Mouse (Mus musculus) midbrain, embryonic 14.5 days (tissue): ENCODE results near the gene Rpl18a. TPM values are rescaled to one million over a fixed set of nuclear protein-coding genes. Genes with fewer than 3 reads are reported as not detected.
"Not testable (repeated sequence)": the region's sequence is repeated elsewhere in the genome, so short reads cannot be mapped to it uniquely, and the experiment has no call there.

Source experiments
- ATAC-seq: fragments of 200-750 bp; cut with Nextera tagmentation; 2 replicates; pipeline ENCODE4 v1.8.0; 2017; ENCODE audit warnings: moderate number of reproducible peaks, moderate library complexity; ENCODE audit not compliant: low FRiP score, low TSS enrichment
- DNase-seq: peaks from one replicate; pipeline ENCODE4 v3.0.0-alpha.2; 2015
- H3K27ac ChIP-seq: fragments of 300-500 bp; sonication (generic); replicated peaks from 2 replicates; pipeline ENCODE4 v1.5.1; 2014; ENCODE audit warnings: mild to moderate bottlenecking, low read depth, low read length, moderate library complexity
- H3K27me3 ChIP-seq: fragments of 300-500 bp; sonication (generic); 2 replicates; pipeline ENCODE4 v1.6.1; 2014; ENCODE audit warnings: low read length, control low read depth, mixed read lengths; ENCODE audit not compliant: control insufficient read depth, insufficient read depth
- H3K36me3 ChIP-seq: fragments of 300-500 bp; sonication (generic); 2 replicates; pipeline ENCODE4 v1.6.1; 2014; ENCODE audit warnings: low read length, control low read depth; ENCODE audit not compliant: control insufficient read depth, insufficient read depth
- H3K4me1 ChIP-seq: fragments of 300-500 bp; sonication (generic); 2 replicates; pipeline ENCODE4 v1.6.1; 2014; ENCODE audit warnings: mild to moderate bottlenecking, antibody characterized with exemption, low read length, control low read depth; ENCODE audit not compliant: control insufficient read depth, insufficient read depth
- H3K4me2 ChIP-seq: fragments of 300-500 bp; sonication (generic); 2 replicates; pipeline ENCODE4 v1.6.1; 2014; ENCODE audit warnings: mild to moderate bottlenecking, low read length, moderate library complexity
- H3K4me3 ChIP-seq: fragments of 300-500 bp; sonication (generic); replicated peaks from 2 replicates; pipeline ENCODE4 v1.5.1; 2014; ENCODE audit warnings: low read depth, low read length
- H3K9ac ChIP-seq: fragments of 300-500 bp; sonication (generic); replicated peaks from 2 replicates; pipeline ENCODE4 v1.6.1; 2014; ENCODE audit warnings: mild to moderate bottlenecking, low read length, moderate library complexity
- H3K9me3 ChIP-seq: fragments of 300-500 bp; sonication (generic); 2 replicates; pipeline ENCODE4 v1.6.1; 2016; ENCODE audit warnings: low read length, control low read depth, mixed read lengths; ENCODE audit not compliant: control insufficient read depth
- WGBS: fragments of 180-500 bp; shearing (Covaris S2); extraction: QIAGEN DNeasy Blood & Tissue Kit; methylation state at CpG from one replicate; pipeline ENCODE4 v1.1.7; 2014; 5-methylcytosine and 5-hydroxymethylcytosine counted together
- polyA plus RNA-seq: library from polyadenylated mRNA; unstranded; fragments of >200 nt; fragmentation: Nextera tagmentation; extraction: Ambion mirVana; gene quantifications from 2 replicates; pipeline ENCODE4 v1.2.1, GENCODE M21; 2014

Rpl18a gene
- polyA plus RNA-seq, 1 experiment from 2014 or later = 2,701 TPM

- 61% methylated on average over 2 of the region's 2 CpGs for WGBS
- ATAC-seq (no peak), DNase-seq (no peak)
- no peak overlapping the region for H3K4me2 ChIP-seq
- no peaks in the 10 kb centered on the region for H3K9me3 ChIP-seq
- H3K4me3 ChIP-seq = no peak overlapping the region
- no peak overlapping the region; the same call in 1 of the 2 replicates for H3K9ac ChIP-seq
- H3K27ac ChIP-seq = peak overlapping the region; percentile 5; the same call in 1 of the 2 replicates
- H3K4me1 ChIP-seq = peaks cover 5% of the 10 kb centered on the region
- H3K27me3 ChIP-seq = peaks cover 13% of the 10 kb centered on the region; the same call in 1 of the 2 replicates
- peaks cover 22% of the 10 kb centered on the region for H3K36me3 ChIP-seq
Observed at GRCm38 (mm10) chr8:70898661-70899198, 1.5 kb upstream of the Rpl18a start.

- peaks cover 5% of the 10 kb centered on the region for H3K4me1 ChIP-seq
- peak; percentile 95 for DNase-seq
- WGBS = under 1% methylated on average over 20 of the region's 20 CpGs
Observed at GRCm38 (mm10) chr8:70897681-70898413, 635 bp upstream of the Rpl18a start.

GRCm38 (mm10) chr8:70896316-70897020 lies 744 bp downstream of the Rpl18a start:
- Histone ChIP-seq H3K9me3 (no peaks in the 10 kb centered on the region), H3K9ac (peak overlapping the region; percentile 84), H3K4me2 (peak overlapping the region; percentile 73), H3K4me1 (peaks cover 8% of the 10 kb centered on the region), H3K4me3 (peak overlapping the region; percentile 79), H3K27ac (peak overlapping the region; percentile 81; the same call in 1 of the 2 replicates), H3K36me3 (peaks cover 31% of the 10 kb centered on the region), H3K27me3 (peaks cover 35% of the 10 kb centered on the region)
- DNase-seq (peak; percentile 31), ATAC-seq (no peak)
- 3% methylated on average over 25 of the region's 25 CpGs for WGBS

More at GRCm38 (mm10) chr8:70897681-70898413, 635 bp upstream of the Rpl18a start:
- Histone ChIP-seq H3K36me3 (peaks cover 31% of the 10 kb centered on the region), H3K27me3 (peaks cover 21% of the 10 kb centered on the region), H3K4me3 (peak overlapping the region; percentile 79), H3K27ac (peak overlapping the region; percentile 63), H3K9me3 (no peaks in the 10 kb centered on the region), H3K4me2 (peak overlapping the region; percentile 77), H3K9ac (peak overlapping the region; percentile 84)
- peak; percentile 55 for ATAC-seq

GRCm38 (mm10) chr8:70895571-70896259 lies 1.5 kb downstream of the Rpl18a start:
- peak overlapping the region; percentile 79 for H3K4me3 ChIP-seq
- 77% methylated on average over 24 of the region's 24 CpGs for WGBS
- peak overlapping the region; percentile 73 for H3K4me2 ChIP-seq
- not testable (repeated sequence) for H3K9me3 ChIP-seq, DNase-seq, H3K4me1 ChIP-seq, ATAC-seq, H3K27ac ChIP-seq, H3K9ac ChIP-seq
- peaks cover 31% of the 10 kb centered on the region for H3K36me3 ChIP-seq
- H3K27me3 ChIP-seq = peaks cover 42% of the 10 kb centered on the region

GRCm38 (mm10) chr8:70894771-70895545 lies 2.3 kb downstream of the Rpl18a start:
- WGBS = 91% methylated on average over 8 of the region's 8 CpGs
- no peak overlapping the region for H3K27ac ChIP-seq
- H3K4me1 ChIP-seq = peaks cover 8% of the 10 kb centered on the region
- H3K36me3 ChIP-seq = peaks cover 31% of the 10 kb centered on the region
- DNase-seq (no peak), ATAC-seq (no peak)
- no peaks in the 10 kb centered on the region for H3K9me3 ChIP-seq
- no peak overlapping the region for H3K9ac ChIP-seq
- H3K4me3 ChIP-seq = no peak overlapping the region
- H3K4me2 ChIP-seq = no peak overlapping the region
- H3K27me3 ChIP-seq = peaks cover 45% of the 10 kb centered on the region

GRCm38 (mm10) chr8:70894385-70894720 lies 2.9 kb downstream of the Rpl18a start:
- Histone ChIP-seq H3K4me1 (peaks cover 8% of the 10 kb centered on the region), H3K9ac (no peak overlapping the region), H3K4me2 (no peak overlapping the region), H3K27me3 (peaks cover 45% of the 10 kb centered on the region), H3K9me3 (no peaks in the 10 kb centered on the region), H3K27ac (no peak overlapping the region), H3K36me3 (peaks cover 31% of the 10 kb centered on the region), H3K4me3 (no peak overlapping the region)
- ATAC-seq (no peak), DNase-seq (no peak)
- WGBS = 57% methylated on average over 2 of the region's 2 CpGs

- ATAC-seq (no peak), DNase-seq (peak; percentile 91)
- no peak overlapping the region for H3K9ac ChIP-seq
- H3K4me2 ChIP-seq = no peak overlapping the region
- peaks cover 8% of the 10 kb centered on the region for H3K4me1 ChIP-seq
- no peak overlapping the region for H3K4me3 ChIP-seq
- peaks cover 31% of the 10 kb centered on the region for H3K36me3 ChIP-seq
- WGBS = 28% methylated on average over 12 of the region's 12 CpGs
- no peak overlapping the region for H3K27ac ChIP-seq
- H3K27me3 ChIP-seq = peaks cover 45% of the 10 kb centered on the region
- no peaks in the 10 kb centered on the region for H3K9me3 ChIP-seq
Observed at GRCm38 (mm10) chr8:70893656-70894384, 3.4 kb downstream of the Rpl18a start.
